Mouse (Mus musculus): ENCODE measurements at regions not wholly inside any gene's neighbourhood (a gene's known extent, or its start where the extent isn't known, plus 50 kb on each side); places are given as distances from the start of the nearest gene placed in this dataset.

DNA sequence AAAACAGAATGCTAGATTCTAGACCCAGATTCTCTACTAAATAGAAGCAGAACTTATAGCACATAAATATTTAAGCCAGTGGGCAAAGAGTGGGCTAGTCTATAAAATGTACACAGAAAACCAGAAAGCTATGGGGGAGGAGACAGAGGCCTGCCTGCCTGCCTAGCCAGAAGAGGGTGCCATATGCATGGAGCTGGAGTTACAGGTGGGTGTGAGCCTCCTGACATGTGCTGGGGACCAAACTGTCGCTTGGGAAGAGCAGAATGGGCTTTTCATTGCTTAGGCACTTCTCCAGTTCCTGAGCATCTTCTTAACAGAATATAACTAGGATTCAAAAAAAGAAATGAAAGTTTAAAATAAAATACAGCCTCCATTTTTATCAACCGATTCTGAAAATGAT is 200.8 kb downstream of the Rap2a start:
- H3K9me3 ChIP-seq (replicated peaks) = no peaks in the 10 kb centered on the region
- no peaks in the 10 kb centered on the region for H3K36me3 ChIP-seq
- WGBS = 79% methylated on average over 2 of the region's 2 CpGs
- H3K4me3 ChIP-seq = no peak overlapping the region
- no peaks in the 10 kb centered on the region for H3K4me1 ChIP-seq
- H3K27ac ChIP-seq = no peak overlapping the region
- no peak for DNase-seq (ENCODE audit: low spot score)
- no peaks in the 10 kb centered on the region for H3K27me3 ChIP-seq (ENCODE audit: low read depth, poor library complexity, severe bottlenecking)

DNA sequence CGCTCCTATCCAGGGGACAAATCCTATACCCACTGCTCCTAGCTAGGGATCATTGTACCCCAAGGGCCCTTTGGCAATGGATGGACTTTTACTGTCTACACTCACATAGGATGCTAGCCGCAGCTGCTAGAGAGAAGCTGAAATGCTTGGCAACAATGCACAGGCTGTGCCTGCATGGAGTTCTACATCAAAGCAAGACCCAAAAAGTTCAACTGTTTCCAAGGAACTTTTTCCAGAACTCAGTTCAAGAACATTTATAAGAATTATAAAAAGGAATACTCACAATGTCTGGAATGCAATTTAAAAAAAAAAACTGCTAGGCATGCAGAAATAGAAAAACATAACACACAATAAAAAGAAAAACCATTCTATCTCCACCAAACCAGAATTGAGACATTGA is 202.0 kb downstream of the Rap2a start:
- Histone ChIP-seq H3K36me3 (no peaks in the 10 kb centered on the region), H3K4me1 (no peaks in the 10 kb centered on the region), H3K27ac (no peak overlapping the region), H3K27me3 (ENCODE audit: low read depth, poor library complexity, severe bottlenecking) (no peaks in the 10 kb centered on the region), H3K4me3 (no peak overlapping the region), H3K9me3 (replicated peaks) (no peaks in the 10 kb centered on the region)
- no peak for DNase-seq (ENCODE audit: low spot score)
- over 99% methylated on average over 2 of the region's 2 CpGs for WGBS

DNA sequence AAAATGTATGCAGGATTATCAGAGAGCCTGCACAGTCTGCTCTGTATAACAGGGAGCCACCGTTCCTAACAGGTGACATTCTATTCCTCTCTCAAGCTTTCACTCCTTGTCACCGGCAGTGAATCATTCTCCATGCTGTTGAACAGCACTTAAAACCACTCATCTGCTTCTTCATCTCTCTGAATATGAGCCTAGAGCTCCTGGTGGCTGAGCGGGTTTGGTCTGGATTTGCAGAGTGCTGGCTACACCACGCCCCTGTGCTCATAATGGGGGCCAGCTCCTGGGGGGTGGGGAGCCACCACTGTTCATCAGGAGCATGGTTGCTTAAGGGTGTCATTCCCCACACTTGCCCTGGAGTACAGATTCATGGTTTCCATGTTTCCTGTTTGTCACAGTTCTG is 207.0 kb downstream of the Rap2a start:
- WGBS = 83% methylated on average over 4 of the region's 4 CpGs
- no peaks in the 10 kb centered on the region for H3K9me3 ChIP-seq (replicated peaks)
- H3K4me1 ChIP-seq = no peaks in the 10 kb centered on the region
- H3K36me3 ChIP-seq = no peaks in the 10 kb centered on the region
- H3K4me3 ChIP-seq = no peak overlapping the region
- no peaks in the 10 kb centered on the region for H3K27me3 ChIP-seq (ENCODE audit: low read depth, poor library complexity, severe bottlenecking)
- no peak for DNase-seq (ENCODE audit: low spot score)
- no peak overlapping the region for H3K27ac ChIP-seq

DNA sequence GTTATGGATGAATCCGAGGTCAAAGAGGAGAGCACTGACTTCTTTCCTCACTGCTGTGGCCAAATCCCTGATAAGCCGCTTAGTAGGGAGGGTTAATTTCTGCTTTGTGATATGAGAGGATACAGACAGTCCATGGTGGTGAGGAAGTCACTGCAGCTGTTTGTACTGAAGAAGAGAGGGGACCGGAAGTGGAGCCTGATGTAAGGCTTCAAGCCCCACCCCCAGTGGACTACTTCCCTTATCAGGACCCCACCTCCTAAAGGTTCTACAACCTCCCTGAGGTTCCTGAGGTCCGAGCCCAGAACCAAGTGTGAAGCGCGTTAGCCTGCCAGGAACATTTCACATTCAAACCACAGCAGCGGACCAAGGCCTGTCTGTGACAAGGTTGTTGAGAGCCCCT is 207.6 kb downstream of the Rap2a start:
- WGBS = 92% methylated on average over 7 of the region's 7 CpGs
- Histone ChIP-seq H3K4me1 (no peaks in the 10 kb centered on the region), H3K27me3 (ENCODE audit: low read depth, poor library complexity, severe bottlenecking) (no peaks in the 10 kb centered on the region), H3K27ac (no peak overlapping the region), H3K4me3 (no peak overlapping the region), H3K9me3 (replicated peaks) (no peaks in the 10 kb centered on the region), H3K36me3 (no peaks in the 10 kb centered on the region)
- DNase-seq (ENCODE audit: low spot score) = no peak

DNA sequence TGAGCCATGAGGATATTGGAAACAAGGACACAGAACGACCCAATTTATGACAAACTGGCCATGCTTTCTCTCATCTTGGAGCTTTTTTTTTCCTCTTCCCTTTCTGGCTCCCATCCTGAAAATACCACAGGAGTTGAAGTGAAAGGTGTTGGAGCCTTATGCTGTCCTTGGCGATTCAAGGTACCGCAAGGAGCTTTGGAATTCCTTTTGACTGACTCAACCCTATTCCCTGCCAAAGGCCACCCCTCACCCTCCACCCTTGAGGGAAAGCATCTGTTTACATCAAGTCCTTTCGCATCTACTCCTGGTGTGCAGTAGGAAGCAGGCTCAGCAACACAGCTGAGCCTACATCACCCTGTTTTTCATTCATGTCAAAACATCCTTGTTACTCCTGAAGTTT is 208.5 kb downstream of the Rap2a start:
- WGBS = 88% methylated on average over 4 of the region's 4 CpGs
- Histone ChIP-seq H3K36me3 (no peaks in the 10 kb centered on the region), H3K9me3 (replicated peaks) (no peaks in the 10 kb centered on the region), H3K27ac (no peak overlapping the region), H3K27me3 (ENCODE audit: low read depth, poor library complexity, severe bottlenecking) (no peaks in the 10 kb centered on the region), H3K4me1 (no peaks in the 10 kb centered on the region), H3K4me3 (no peak overlapping the region)
- DNase-seq (ENCODE audit: low spot score) = no peak

DNA sequence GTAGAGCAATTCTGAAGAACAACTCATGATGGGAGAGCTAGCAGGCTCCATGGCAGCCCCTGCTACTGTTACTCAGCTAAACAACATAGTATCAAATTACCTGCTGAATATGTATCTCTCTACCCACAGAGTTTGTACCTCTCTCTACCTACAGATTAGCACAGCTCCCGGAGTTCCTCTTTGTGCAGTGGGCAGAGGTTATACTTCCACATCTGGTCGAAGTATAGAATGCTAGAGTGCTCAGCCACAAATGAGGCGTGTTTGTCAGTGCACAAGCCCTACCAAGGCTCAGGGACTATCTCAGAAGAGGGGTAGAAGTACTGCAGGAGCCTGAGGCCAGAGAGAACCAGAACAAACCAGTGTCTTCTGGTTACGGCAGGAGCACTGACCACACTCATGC is 211.6 kb upstream of the Ipo5 start:
- Histone ChIP-seq H3K27ac (no peak overlapping the region), H3K4me3 (no peak overlapping the region), H3K36me3 (no peaks in the 10 kb centered on the region), H3K27me3 (ENCODE audit: low read depth, poor library complexity, severe bottlenecking) (no peaks in the 10 kb centered on the region), H3K4me1 (no peaks in the 10 kb centered on the region), H3K9me3 (replicated peaks) (no peaks in the 10 kb centered on the region)
- DNase-seq (ENCODE audit: low spot score) = no peak
- 86% methylated on average over 4 of the region's 4 CpGs for WGBS

DNA sequence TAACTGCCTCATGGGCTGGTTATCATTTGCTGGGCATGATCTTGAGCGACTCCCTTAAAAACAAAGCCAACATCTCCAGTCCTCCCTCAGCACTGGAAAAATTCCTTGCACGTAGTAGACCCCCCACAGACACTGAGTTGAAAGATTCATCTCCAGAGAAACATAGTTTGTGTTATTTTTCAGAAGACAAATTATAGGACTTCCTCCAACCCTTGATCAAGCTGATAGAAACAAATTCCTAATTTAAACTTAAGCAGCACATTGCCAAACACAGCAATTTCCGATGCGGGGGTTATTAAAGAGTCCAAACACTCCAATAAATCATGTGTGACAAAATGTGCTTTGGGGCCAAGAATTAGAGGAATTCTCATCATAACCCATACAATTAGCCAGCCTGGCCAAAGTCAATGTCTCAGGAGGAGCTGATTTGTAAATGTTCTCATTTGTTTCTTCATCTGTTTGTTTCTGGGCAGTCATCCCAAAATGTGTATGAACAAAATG is 205.7 kb upstream of the Ipo5 start:
- Histone ChIP-seq H3K27ac (no peak overlapping the region), H3K4me1 (no peaks in the 10 kb centered on the region), H3K4me3 (no peak overlapping the region), H3K9me3 (replicated peaks) (no peaks in the 10 kb centered on the region), H3K27me3 (ENCODE audit: low read depth, poor library complexity, severe bottlenecking) (no peaks in the 10 kb centered on the region), H3K36me3 (no peaks in the 10 kb centered on the region)
- WGBS = 81% methylated on average over 4 of the region's 4 CpGs
- no peak for DNase-seq (ENCODE audit: low spot score)

DNA sequence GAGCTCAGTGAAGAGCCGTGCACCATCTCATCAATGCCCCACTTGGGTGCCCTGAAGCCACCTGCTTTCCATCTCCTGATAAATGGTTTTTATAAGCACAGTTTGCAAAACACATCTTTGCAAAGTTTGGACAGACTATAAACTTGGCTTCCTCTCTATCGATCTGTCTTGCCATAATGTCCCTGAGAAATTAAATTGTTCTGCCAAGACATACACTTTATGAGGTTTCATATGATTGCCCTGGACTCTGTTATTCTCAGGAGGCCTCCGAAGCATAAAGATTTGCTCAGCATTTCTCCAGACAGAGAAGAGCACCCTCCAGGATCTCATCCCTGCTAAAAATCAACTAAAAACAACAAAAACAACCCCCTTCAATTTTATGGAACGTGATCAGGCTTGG is 200.2 kb upstream of the Ipo5 start:
- no peak for DNase-seq (ENCODE audit: low spot score)
- Histone ChIP-seq H3K4me3 (no peak overlapping the region), H3K36me3 (no peaks in the 10 kb centered on the region), H3K27ac (no peak overlapping the region), H3K9me3 (replicated peaks) (no peaks in the 10 kb centered on the region), H3K27me3 (ENCODE audit: low read depth, poor library complexity, severe bottlenecking) (no peaks in the 10 kb centered on the region), H3K4me1 (no peaks in the 10 kb centered on the region)
- WGBS = 89% methylated on average over 4 of the region's 4 CpGs

DNA sequence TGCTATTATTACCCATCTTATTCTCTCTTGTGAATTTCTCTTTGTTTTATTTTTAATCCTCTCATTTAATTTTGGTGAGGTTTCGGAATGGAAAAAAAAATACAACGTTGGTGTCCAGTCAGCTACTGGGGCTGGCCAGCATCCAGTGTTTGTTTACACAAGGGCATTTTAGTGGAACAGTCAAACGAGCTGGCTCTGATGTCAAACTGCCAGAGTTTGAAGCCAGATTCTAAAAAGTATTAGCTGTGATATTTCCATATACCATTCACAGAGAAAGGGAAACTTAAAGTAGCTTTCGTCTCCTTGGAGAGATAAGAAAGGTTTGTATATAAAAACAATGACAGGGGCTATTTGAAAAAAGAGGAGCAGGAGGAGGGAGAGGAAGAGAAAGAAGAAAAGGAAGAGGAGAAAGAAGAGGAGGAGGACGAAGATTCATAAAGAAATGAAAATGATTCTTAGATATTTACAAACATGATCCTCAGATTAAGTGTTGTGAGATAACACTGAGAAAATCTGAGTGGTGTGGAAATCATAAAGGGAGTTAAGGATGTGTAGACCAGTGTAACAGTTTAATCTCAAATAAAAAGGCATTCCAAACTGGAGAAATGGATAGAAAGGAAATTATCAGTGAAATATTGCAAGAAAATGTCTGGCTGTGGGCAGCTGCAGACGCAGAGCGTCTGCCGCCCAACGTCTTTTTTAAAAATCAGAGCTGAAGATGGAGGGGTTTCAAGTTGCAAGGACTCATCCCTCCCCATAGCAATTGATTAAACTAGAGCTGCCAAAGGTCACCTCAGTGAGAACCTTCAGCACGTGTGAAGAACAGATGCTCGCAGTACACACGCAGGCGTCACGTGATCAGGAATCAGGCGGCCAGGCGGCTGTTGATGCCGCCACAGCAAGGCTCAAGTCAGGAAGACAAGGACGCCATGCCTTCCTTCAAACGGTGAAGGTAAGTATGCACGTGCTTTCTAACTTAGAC is 190.3 kb upstream of the Ipo5 start:
- H3K27ac ChIP-seq = no peak overlapping the region
- peaks cover 7% of the 10 kb centered on the region; the same call in 1 of the 2 replicates for H3K4me1 ChIP-seq
- no peaks in the 10 kb centered on the region for H3K36me3 ChIP-seq
- WGBS = 63% methylated on average over 20 of the region's 20 CpGs
- H3K9me3 ChIP-seq (replicated peaks) = no peaks in the 10 kb centered on the region
- peak; percentile 46 for DNase-seq (ENCODE audit: low spot score)
- H3K27me3 ChIP-seq (ENCODE audit: low read depth, poor library complexity, severe bottlenecking) = no peaks in the 10 kb centered on the region
- no peak overlapping the region for H3K4me3 ChIP-seq

DNA sequence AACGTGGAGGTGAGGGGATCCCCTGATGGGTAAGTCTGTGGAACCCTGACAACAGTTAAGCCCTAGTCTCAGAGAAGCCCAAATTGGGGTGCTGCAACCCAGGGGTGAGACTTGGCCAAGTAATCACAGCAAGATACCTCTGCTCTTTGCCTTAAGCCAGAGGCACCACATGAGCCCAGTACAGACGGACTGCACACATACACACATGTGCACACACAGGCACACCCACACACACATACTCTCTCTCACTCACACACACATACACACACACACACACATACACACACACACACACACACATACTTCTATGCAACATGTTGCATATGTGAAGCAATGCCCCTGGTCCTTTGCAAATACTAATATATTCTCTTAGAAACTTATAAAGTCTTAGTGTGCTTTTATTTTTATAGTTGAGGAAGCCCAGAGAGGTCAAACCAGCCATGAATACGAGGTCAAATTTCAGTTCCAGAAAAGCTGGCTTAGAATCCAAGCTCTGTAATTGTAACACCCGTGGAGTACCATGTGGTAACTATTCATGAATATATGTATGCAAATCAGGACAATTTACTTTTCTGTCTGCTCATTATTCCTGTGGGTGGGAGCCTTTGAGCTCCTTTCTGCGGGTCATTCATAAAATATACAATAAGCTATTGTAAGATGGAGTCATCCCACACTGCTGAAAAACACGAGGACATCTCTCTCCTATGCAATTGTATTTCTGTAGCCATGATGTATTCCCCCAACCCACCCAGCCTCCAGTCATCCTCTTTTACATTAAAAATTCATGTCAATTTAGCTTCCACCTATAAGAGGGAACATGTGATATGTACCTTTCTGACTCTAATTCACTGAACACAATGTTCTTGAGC is 189.2 kb upstream of the Ipo5 start:
- no peak overlapping the region for H3K27ac ChIP-seq
- peaks cover 7% of the 10 kb centered on the region; the same call in 1 of the 2 replicates for H3K4me1 ChIP-seq
- no peaks in the 10 kb centered on the region for H3K9me3 ChIP-seq (replicated peaks)
- H3K4me3 ChIP-seq = no peak overlapping the region
- H3K36me3 ChIP-seq = no peaks in the 10 kb centered on the region
- 82% methylated on average over 6 of the region's 6 CpGs for whole genome bisulfite sequencing
- peak; percentile 27 for DNase-seq (ENCODE audit: low spot score)
- H3K27me3 ChIP-seq (ENCODE audit: low read depth, poor library complexity, severe bottlenecking) = no peaks in the 10 kb centered on the region

DNA sequence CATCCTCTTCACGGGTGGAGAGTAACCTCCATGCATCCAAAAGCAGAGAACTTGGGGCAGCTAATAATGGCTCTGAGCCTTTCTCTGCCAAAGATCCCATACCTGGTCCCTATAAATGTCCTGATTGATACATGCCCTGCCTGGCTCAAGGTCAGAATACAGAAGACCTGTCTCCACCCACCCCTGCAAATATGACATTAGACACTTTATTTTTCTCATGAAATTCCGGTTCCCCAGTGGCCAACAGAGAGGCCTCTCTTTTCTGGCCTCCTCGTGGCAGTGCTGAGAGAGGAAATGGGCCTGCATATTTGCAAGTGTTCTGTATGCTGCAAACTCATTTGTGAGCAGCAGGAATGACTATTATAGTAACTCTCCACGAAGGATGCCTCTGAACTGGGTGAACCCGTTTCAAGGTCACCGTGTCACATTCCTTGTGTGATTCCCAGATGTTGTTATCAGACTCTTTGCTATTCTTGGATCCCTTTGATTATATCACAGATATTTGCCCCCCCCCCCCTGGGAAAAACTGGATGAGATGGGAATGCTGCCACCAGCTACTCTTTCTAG is 188.4 kb upstream of the Ipo5 start:
- H3K27ac ChIP-seq = no peak overlapping the region
- peaks cover 7% of the 10 kb centered on the region; the same call in 1 of the 2 replicates for H3K4me1 ChIP-seq
- DNase-seq (ENCODE audit: low spot score) = peak; percentile 18
- no peak overlapping the region for H3K4me3 ChIP-seq
- H3K9me3 ChIP-seq (replicated peaks) = no peaks in the 10 kb centered on the region
- no peaks in the 10 kb centered on the region for H3K27me3 ChIP-seq (ENCODE audit: low read depth, poor library complexity, severe bottlenecking)
- H3K36me3 ChIP-seq = no peaks in the 10 kb centered on the region
- 79% methylated on average over 6 of the region's 6 CpGs for WGBS

DNA sequence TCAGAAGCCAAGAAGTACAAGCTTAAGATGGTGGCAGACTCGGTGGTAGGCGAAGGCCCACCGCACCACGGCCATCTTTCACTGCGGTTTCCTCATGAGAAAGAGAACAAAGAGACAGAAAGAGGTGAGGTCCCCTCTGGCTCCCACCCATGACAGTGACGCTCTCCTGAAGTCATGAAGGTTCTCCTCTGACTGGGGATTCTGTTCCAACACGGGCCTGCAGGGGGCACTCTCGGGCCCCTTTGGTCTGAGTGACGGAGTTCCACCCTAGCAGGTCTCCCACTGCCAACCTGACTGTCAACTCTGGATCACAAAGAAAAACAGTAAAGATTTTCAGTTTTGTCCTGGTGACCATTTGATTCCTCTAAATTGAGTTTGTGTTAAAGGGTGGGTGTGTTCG is 182.9 kb upstream of the Ipo5 start:
- WGBS = 90% methylated on average over 10 of the region's 10 CpGs
- peak; percentile 25 for DNase-seq (ENCODE audit: low spot score)
- Histone ChIP-seq H3K4me3 (no peak overlapping the region), H3K27ac (no peak overlapping the region), H3K36me3 (no peaks in the 10 kb centered on the region), H3K9me3 (replicated peaks) (no peaks in the 10 kb centered on the region), H3K4me1 (peaks cover 9% of the 10 kb centered on the region), H3K27me3 (ENCODE audit: low read depth, poor library complexity, severe bottlenecking) (no peaks in the 10 kb centered on the region)

DNA sequence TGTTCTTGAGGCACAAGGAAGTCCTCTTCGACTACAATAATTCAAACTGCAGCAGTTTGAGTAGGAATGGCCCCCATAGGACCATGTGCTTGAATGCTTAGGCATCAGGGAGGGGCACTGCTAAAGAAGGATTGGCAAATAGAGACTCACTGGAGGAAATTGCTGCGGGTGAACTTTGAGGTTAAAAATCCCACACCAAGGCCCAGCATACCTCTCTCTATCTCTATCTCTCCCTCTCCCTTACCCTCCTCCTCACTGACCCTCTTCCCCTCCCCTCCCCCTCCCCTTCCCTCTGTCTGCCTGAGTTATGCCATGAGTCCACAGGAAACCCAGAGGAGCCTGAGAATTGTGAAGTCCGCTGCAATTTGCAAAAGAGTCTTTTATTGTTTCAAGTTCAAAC is 180.8 kb upstream of the Ipo5 start:
- DNase-seq (ENCODE audit: low spot score) = peak; percentile 30
- Histone ChIP-seq H3K9me3 (replicated peaks) (no peaks in the 10 kb centered on the region), H3K4me3 (no peak overlapping the region), H3K4me1 (peaks cover 9% of the 10 kb centered on the region), H3K27me3 (ENCODE audit: low read depth, poor library complexity, severe bottlenecking) (no peaks in the 10 kb centered on the region), H3K36me3 (no peaks in the 10 kb centered on the region), H3K27ac (no peak overlapping the region)
- 42% methylated on average over 3 of the region's 3 CpGs for WGBS
